Mouse (Mus musculus) embryonic fibroblast, embryonic 13.5 days (primary cell): ENCODE data around the gene Tekt1. TPM values are rescaled to one million over a fixed set of nuclear protein-coding genes. Genes with fewer than 3 reads are reported as not detected.
A peak's percentile ranks its signal among the peaks of the same experiment; 100 is the strongest.

Experiments used
- H3K27ac ChIP-seq: 2 replicates; pipeline ENCODE4 v1.5.1; 2012; ENCODE audit warnings: low read length, control low read depth, inconsistent platforms; ENCODE audit not compliant: insufficient read depth
- H3K4me1 ChIP-seq: 2 replicates; pipeline ENCODE4 v1.6.1; 2011; ENCODE audit warnings: low read length; ENCODE audit not compliant: control insufficient read depth, insufficient read depth
- H3K4me3 ChIP-seq: 2 replicates; pipeline ENCODE4 v1.5.1; 2011; ENCODE audit warnings: mild to moderate bottlenecking, control low read depth, low read length; ENCODE audit not compliant: insufficient read depth
- CTCF ChIP-seq: IDR thresholded peaks from 2 replicates; pipeline ENCODE4 v1.5.1; 2011; ENCODE audit warnings: mild to moderate bottlenecking, control low read depth, low read length, moderate library complexity, borderline replicate concordance; ENCODE audit not compliant: insufficient read depth
- POLR2A ChIP-seq: IDR thresholded peaks from 2 replicates; pipeline ENCODE4 v1.6.1; 2011; ENCODE audit warnings: low read depth, mild to moderate bottlenecking, control low read depth, low read length, moderate library complexity
- polyA plus RNA-seq: library from polyadenylated mRNA; stranded (reverse); fragments of >200 nt; gene quantifications from 2 replicates; pipeline ENCODE4 v1.2.4, GENCODE M21; 2011; ENCODE audit warnings: low read depth; ENCODE audit not compliant: missing spikeins, insufficient read length

Tekt1 gene
- polyA plus RNA-seq, 1 experiment: not detected

DNA sequence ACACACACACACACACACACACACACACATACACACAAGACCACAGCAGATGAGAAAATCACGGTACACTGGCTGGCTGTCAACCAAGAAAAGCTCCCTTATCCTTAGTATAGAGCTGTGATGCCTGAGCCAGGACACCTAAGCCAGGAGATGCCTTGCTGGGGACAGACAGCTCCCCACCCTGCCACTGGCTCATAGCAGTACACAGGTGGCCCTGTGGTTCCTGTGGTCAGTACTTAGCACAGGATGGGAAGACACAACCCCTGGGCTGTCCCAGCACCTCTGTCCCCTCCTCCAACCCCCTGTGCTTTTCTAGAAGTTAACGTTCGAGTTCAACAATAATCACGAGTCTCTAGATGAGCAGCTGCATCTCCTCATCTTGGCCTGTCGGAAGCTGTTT lies 44.2 kb downstream of the Tekt1 start:
- no peak overlapping the region for H3K27ac ChIP-seq
- no peak for TF ChIP-seq CTCF
- no peak for TF ChIP-seq POLR2A
- H3K4me3 ChIP-seq: no peak overlapping the region

DNA sequence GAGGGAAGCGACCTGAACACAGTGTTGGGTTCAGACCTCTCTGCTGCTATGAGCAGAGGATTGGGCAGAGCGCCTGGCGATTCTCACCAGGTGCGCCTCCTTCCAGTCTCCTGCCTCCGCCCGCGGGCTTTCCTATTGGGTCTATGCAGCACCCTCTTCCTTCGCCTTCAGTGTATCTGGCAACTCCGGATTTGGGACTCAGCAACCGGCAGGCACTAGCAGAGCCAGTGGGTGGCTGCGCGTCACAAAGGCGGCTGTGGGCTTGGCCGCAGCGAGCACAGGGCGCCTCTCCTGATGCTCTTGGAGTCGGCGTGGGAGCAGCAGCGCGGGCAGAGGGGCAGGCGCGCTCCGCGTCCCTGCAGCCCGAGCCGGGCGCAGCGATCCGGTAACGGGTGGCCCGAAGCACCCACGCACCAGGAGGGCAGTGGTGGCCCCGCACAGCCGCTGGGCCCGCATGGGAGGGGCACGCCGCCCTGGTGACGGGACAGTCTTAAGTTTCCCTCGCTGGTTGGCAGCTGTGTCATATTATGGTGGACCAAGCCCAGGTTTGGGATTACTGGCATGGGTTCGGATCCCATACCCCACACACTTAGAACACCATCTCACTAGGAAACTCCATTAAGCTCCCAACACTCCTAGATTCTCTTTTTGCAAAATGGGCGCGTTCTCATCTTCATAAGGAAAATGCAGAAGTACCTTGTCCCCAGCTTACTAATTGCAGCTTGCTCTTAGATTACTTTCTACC lies 47.9 kb downstream of the Tekt1 start, which contains the start of gene Fbxo39:
Gene Fbxo39, plus strand, starts transcription at position 294 of the 745 bp plus-strand sequence.
- Histone ChIP-seq H3K27ac (no peak within 1 kb of the TSS), H3K4me3 (no peak within 1 kb of the TSS), H3K4me1 (no peaks in the 10 kb centered on the region)
- no peak for TF ChIP-seq CTCF
- no peak for TF ChIP-seq POLR2A

More for the DNA sequence above, 44.2 kb downstream of the Tekt1 start:
- no peaks in the 10 kb centered on the region for H3K4me1 ChIP-seq

DNA sequence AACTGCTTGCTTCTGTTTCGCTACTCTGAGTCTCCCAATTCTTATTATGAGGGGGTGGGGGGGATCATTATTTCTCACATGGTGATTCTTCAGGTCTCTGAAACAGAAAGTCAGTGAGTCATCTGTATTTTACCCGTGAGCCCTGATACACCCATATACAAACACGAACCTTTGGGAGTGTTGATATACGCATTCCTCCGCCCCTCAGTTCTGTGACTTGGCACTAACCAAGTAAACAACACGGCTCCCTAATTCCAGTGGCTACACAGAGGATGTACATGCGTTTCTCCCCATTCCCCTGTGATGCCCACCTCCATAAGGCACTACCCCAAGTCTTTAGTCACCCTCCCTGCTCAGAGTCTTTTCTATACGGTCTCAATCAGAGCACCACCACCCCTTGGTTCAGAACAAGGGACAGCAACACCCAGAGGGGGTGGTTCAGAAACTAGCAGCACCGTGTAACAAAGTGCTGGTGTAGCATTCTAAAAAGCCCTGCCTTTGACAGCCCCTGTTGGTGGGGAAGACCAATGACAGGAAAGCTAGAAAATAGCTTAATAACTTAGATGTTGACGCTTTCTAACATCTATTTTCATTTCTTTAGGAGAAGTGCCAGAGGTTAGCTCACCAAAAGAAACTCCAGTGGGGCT lies 50.8 kb downstream of the Tekt1 start:
- Histone ChIP-seq H3K4me1 (no peaks in the 10 kb centered on the region), H3K27ac (no peak overlapping the region), H3K4me3 (no peak overlapping the region)
- TF ChIP-seq CTCF (no peak), POLR2A (no peak)

DNA sequence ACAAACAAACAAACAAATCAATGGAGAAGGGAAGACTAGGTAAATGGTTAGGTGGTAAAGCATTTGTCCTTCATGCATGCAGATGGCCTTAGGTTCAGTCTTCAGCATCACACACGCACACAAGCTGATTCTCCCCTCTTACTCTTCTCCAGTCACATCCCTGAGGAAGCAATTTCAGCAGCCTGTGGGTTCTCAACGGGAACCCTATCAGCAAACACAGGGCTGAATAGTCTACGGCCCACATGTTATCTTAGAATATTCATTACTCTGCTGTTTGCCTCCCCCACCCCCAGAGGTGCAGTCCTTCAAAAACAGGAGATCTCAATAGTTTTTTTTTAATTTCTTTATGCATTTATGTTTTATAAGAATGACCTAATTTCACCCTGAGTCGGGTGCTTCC lies 51.8 kb downstream of the Tekt1 start:
- TF ChIP-seq CTCF: no peak
- no peak for TF ChIP-seq POLR2A

DNA sequence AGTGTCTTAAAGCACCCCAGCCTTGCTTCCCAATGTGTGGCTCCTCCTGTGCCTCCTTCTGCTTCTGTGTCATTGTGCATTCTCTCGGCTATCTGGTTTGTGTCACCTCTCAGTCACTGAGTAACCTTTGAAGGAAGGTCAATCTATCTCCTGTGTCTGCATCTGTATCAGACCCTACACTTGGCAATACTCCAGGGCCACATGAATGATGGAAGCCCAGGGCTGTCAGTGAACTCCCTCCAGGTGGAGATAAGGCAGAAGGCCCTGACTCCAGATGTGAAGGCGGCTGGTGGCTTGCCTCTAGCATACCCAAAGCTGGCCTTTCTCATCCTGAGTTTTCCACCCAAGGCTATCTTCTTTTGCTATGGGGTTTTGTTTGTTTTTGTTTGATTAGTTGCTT lies 53.3 kb downstream of the Tekt1 start:
- Histone ChIP-seq H3K4me3 (no peak overlapping the region), H3K4me1 (no peaks in the 10 kb centered on the region), H3K27ac (no peak overlapping the region)
- TF ChIP-seq POLR2A: no peak
- no peak for TF ChIP-seq CTCF

More for the DNA sequence above, 51.8 kb downstream of the Tekt1 start:
- Histone ChIP-seq H3K4me1 (no peaks in the 10 kb centered on the region), H3K27ac (no peak overlapping the region), H3K4me3 (no peak overlapping the region)

DNA sequence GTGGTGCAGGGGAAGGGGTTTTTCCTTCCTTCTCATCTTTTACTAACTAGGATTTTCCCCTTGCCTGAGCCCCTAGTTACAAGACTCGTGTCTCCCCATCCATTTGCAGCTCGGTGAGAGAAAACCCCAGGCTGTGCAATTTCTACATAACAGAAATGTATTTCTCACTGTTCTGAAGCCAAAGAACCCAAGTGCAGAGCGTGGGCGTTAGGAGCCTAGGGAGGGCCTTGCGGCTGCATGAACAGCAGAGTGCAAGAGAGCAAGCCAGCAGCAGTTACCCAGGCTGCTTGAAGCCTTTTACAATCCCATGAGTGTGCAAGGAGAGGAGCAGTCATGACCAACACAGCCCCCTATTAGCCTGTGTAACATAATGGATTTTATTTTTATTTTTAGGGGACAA lies 54.8 kb downstream of the Tekt1 start:
- TF ChIP-seq CTCF (no peak), POLR2A (no peak)
- H3K27ac ChIP-seq: no peak overlapping the region
- no peaks in the 10 kb centered on the region for H3K4me1 ChIP-seq

DNA sequence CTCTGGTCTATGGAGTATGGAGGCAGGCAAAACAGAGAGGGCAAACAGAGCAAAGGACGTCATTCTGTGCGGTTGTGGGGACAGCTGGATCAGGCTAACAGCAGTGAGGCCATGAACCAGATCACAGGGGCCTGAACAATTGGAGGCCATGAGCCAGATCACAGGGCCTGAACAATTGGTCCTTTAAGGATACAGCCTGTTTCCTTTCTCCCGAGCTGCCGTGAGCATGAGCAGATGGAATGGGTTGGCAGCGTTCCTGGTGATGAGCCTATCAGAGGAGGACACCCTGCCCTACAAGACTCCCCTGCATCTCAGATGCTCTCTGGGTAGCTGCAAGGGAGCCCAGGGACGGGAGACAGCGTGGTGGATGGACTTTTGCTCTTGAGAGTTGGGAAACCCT lies 60.0 kb downstream of the Tekt1 start:
- peak overlapping the region; percentile 36 for H3K4me3 ChIP-seq
- TF ChIP-seq POLR2A (no peak), CTCF (no peak)
- H3K4me1 ChIP-seq: no peaks in the 10 kb centered on the region; the same call in 1 of the 2 replicates
- no peak overlapping the region for H3K27ac ChIP-seq

More for the DNA sequence above, 54.8 kb downstream of the Tekt1 start:
- no peak overlapping the region for H3K4me3 ChIP-seq

- peak within 1 kb of the TSS; percentile 32 for H3K27ac ChIP-seq
- no peak for TF ChIP-seq CTCF
- peak; percentile 66 for TF ChIP-seq POLR2A
- peak within 1 kb of the TSS; percentile 36 for H3K4me3 ChIP-seq
- H3K4me1 ChIP-seq: no peaks in the 10 kb centered on the region; the same call in 1 of the 2 replicates
Measured at GRCm38 (mm10) chr11:72301334-72301733, 60.9 kb downstream of the Tekt1 start, which contains the start of gene Xaf1. Gene Xaf1 (plus strand): TSS chr11:72301629.

Other genes with a start within 250 kb of the Tekt1 start
- 0.89 and 1.1 TPM in 2 replicates for gene Pitpnm3, start 226.7 kb downstream of the Tekt1 start, polyA plus RNA-seq
- gene Gm43951, start 155.6 kb downstream of the Tekt1 start, polyA plus RNA-seq: 0.90 and 1.1 TPM in 2 replicates
- 8.0 and 11.8 TPM in 2 replicates for gene 4933427D14Rik, start 155.0 kb downstream of the Tekt1 start, polyA plus RNA-seq
- 131 and 168 TPM in 2 replicates for gene Txndc17, start 154.9 kb downstream of the Tekt1 start, polyA plus RNA-seq
- gene Med31, start 146.8 kb downstream of the Tekt1 start, polyA plus RNA-seq: 13.5 and 13.8 TPM in 2 replicates
- gene Slc13a5, start 95.2 kb downstream of the Tekt1 start, polyA plus RNA-seq: 0.74 TPM in 1 of 2 replicates, not detected in the other
- 42.3 and 73.5 TPM in 2 replicates for gene Xaf1, start 60.8 kb downstream of the Tekt1 start, polyA plus RNA-seq
- not detected in 2 replicates for gene Fbxo39, start 48.0 kb downstream of the Tekt1 start, polyA plus RNA-seq
- 0.28 TPM in 1 of 2 replicates, not detected in the other for gene Smtnl2, start 49.3 kb upstream of the Tekt1 start, polyA plus RNA-seq
- gene Ggt6, start 73.1 kb upstream of the Tekt1 start, polyA plus RNA-seq: not detected in 2 replicates
- gene Mybbp1a, start 78.9 kb upstream of the Tekt1 start, polyA plus RNA-seq: 124 and 138 TPM in 2 replicates
- 0.45 and 1.3 TPM in 2 replicates for gene Spns2, start 127.5 kb upstream of the Tekt1 start, polyA plus RNA-seq
- not detected in 2 replicates for gene Spns3, start 188.1 kb upstream of the Tekt1 start, polyA plus RNA-seq
- 37.4 and 44.0 TPM in 2 replicates for gene Ube2g1, start 244.8 kb upstream of the Tekt1 start, polyA plus RNA-seq